Mouse (Mus musculus) liver, embryonic 14.5 days (tissue): ENCODE measurements around the gene Rassf4. TPM values are rescaled to one million over a fixed set of nuclear protein-coding genes. Genes with fewer than 3 reads are reported as not detected.

Source experiments
- ATAC-seq: fragments of 200-750 bp; cut with Nextera tagmentation; 2 replicates; pipeline ENCODE4 v1.8.0; 2017; ENCODE audit warnings: moderate number of reproducible peaks, mild to moderate bottlenecking, moderate library complexity; ENCODE audit not compliant: insufficient read depth
- DNase-seq, 3 experiments: peaks; one replicate each; pipeline ENCODE4 v3.0.0-alpha.2; 2012 to 2013; ENCODE audit warnings: low read depth in 3 of 3, low spot score in 3 of 3
- H3K27ac ChIP-seq: fragments of 300-500 bp; sonication (generic); 2 replicates; pipeline ENCODE4 v1.5.1; 2014; ENCODE audit warnings: moderate library complexity, mild to moderate bottlenecking, control low read depth, inconsistent platforms
- H3K27me3 ChIP-seq: fragments of 300-500 bp; sonication (generic); 2 replicates; pipeline ENCODE4 v1.6.1; 2014; ENCODE audit warnings: mild to moderate bottlenecking, low read length, moderate library complexity; ENCODE audit not compliant: control insufficient read depth, insufficient read depth
- H3K36me3 ChIP-seq: fragments of 300-500 bp; sonication (generic); replicated peaks from 2 replicates; pipeline ENCODE4 v1.6.1; 2014; ENCODE audit warnings: low read depth; ENCODE audit not compliant: control insufficient read depth, insufficient read depth
- H3K4me1 ChIP-seq, 2 experiments: fragments of 200-500 bp in 1 of 2; fragments of 300-500 bp in 1 of 2; sonication (generic) in 1 of 2; replicated peaks; 2 replicates each; pipeline ENCODE4 v1.6.1; 2012 to 2014; ENCODE audit warnings: antibody characterized with exemption in 1 of 2, inconsistent platforms in 1 of 2, low read length in 1 of 2; ENCODE audit not compliant: control insufficient read depth in 2 of 2, insufficient read depth in 2 of 2
- H3K4me2 ChIP-seq: fragments of 300-500 bp; sonication (generic); 2 replicates; pipeline ENCODE4 v1.6.1; 2014; ENCODE audit warnings: low read depth, mild to moderate bottlenecking, control low read depth, moderate library complexity
- H3K4me3 ChIP-seq, 2 experiments: fragments of 200-500 bp in 1 of 2; fragments of 300-500 bp in 1 of 2; sonication (generic) in 1 of 2; 2 replicates each; pipeline ENCODE4 v1.5.1; 2012 to 2014; ENCODE audit warnings: low read depth in 2 of 2, low read length in 2 of 2, mild to moderate bottlenecking in 2 of 2, control low read depth in 1 of 2, inconsistent platforms in 1 of 2, moderate library complexity in 1 of 2; ENCODE audit not compliant: insufficient read depth in 1 of 2
- H3K9ac ChIP-seq: fragments of 300-500 bp; sonication (generic); replicated peaks from 2 replicates; pipeline ENCODE4 v1.6.1; 2014; ENCODE audit warnings: mild to moderate bottlenecking, control low read depth, moderate library complexity
- H3K9me3 ChIP-seq: fragments of 300-500 bp; sonication (generic); 2 replicates; pipeline ENCODE4 v1.6.1; 2016; ENCODE audit warnings: low read length, mixed read lengths; ENCODE audit not compliant: control insufficient read depth
- CTCF ChIP-seq: IDR thresholded peaks from 2 replicates; pipeline ENCODE4 v1.5.1; 2016; ENCODE audit warnings: antibody characterized with exemption, low read depth, control low read depth
- EP300 ChIP-seq: IDR thresholded peaks from 2 replicates; pipeline ENCODE4 v1.6.1; 2016; ENCODE audit warnings: antibody characterized with exemption, low read depth
- WGBS: fragments of 180-500 bp; shearing (Covaris S2); extraction: QIAGEN DNeasy Blood & Tissue Kit; methylation state at CpG from one replicate; pipeline ENCODE4 v1.1.7; 2014; ENCODE audit not compliant: insufficient replicate concordance; 5-methylcytosine and 5-hydroxymethylcytosine counted together
- polyA plus RNA-seq, 2 experiments: library from polyadenylated mRNA; depleted of rRNA in 1 of 2; stranded (reverse) in 1 of 2; unstranded in 1 of 2; fragments of >200 nt; fragmentation: Nextera tagmentation in 1 of 2; extraction: Ambion mirVana in 1 of 2; gene quantifications; 2 replicates each; pipeline versions ENCODE4 v1.2.1 to v1.2.3; 2012 to 2014

Rassf4 gene
- polyA plus RNA-seq, 2 experiments, result 1.9 to 6.7 TPM

DNA sequence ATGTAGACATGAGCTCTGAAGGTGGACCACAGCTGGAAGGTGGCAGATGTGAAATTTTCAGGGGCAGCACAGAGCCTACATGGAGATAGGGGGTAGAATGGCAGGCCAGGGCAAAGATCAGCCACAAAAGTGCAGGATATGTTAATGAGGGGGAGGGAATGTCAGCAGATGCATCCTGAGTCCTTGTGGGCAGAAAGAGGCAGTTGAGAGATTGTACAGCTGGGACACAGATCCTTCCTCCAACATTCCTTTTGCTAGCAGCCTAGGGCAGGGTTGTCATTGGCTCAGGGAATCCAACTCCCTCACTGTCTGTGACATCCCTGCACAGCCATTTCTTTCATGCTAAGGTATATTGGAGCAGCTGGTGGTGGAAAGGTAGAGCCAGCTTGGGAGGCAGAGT lies 27.1 kb upstream of the Rassf4 start:
- no peaks in the 10 kb centered on the region for H3K4me1 ChIP-seq
- no peak for DNase-seq
- no peak overlapping the region for H3K27ac ChIP-seq
- no peak for ATAC-seq
- H3K4me2 ChIP-seq, result no peak overlapping the region
- H3K27me3 ChIP-seq, result no peaks in the 10 kb centered on the region
- no peaks in the 10 kb centered on the region for H3K36me3 ChIP-seq
- H3K4me3 ChIP-seq, result no peak overlapping the region
- no peak overlapping the region for H3K9ac ChIP-seq
- H3K9me3 ChIP-seq, result no peaks in the 10 kb centered on the region
- TF ChIP-seq CTCF (no peak), EP300 (no peak)

DNA sequence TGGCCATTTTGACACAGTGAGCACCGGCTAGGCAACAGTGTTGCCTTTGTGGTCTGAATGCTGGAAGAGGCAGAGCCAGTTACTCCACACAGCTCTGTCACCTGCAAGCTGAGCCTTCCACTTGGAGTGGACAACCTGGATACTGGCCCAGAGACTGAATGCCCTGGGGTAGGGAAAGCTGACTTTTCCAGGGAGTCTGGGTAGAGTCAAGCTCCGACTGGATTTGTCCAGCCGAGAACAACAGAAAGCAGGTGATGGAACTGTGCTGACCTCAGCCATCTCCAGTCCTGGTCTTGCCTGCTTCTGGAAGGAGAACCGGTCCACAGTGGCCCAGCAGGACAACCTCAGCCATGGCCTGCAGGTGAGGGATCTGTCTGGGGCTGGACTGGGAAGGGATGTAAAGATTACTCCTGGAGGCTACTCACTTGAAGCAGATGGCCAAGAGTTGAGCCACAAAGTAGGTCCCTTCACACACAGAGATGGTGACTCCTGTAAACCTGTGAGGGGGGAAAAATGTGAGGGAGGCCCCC lies 24.2 kb upstream of the Rassf4 start:
- no peaks in the 10 kb centered on the region for H3K27me3 ChIP-seq
- no peak overlapping the region for H3K4me2 ChIP-seq
- no peaks in the 10 kb centered on the region for H3K4me1 ChIP-seq
- no peak overlapping the region for H3K4me3 ChIP-seq
- H3K27ac ChIP-seq, result no peak overlapping the region
- H3K36me3 ChIP-seq, result no peaks in the 10 kb centered on the region
- no peaks in the 10 kb centered on the region for H3K9me3 ChIP-seq
- no peak for DNase-seq
- TF ChIP-seq CTCF (no peak), EP300 (no peak)
- no peak overlapping the region for H3K9ac ChIP-seq
- no peak for ATAC-seq
- 67% methylated on average over 4 of the region's 4 CpGs for WGBS

DNA sequence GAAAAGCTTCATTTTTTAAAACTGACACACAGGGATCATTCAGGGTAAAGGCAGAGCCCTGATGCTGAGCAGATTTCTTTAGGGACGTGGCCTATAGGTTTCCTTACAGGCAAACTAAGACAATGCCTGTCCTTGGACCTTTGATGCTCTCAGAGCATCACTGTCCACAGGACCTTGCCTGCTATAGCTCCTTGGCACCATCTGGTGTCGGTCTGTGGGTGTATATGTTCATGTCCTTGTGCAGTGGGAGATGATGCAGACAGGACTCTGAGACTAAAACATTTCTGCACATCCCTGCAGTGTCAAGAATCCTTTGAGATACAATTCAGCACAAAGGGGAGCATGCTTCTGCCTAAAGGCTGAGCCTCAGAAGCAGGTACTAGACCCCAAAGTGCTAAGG lies 23.7 kb upstream of the Rassf4 start:
- no peak overlapping the region for H3K9ac ChIP-seq
- H3K4me1 ChIP-seq, result no peaks in the 10 kb centered on the region
- H3K9me3 ChIP-seq, result no peaks in the 10 kb centered on the region
- H3K27ac ChIP-seq, result no peak overlapping the region
- peak in 1 of 3 experiments; percentile 43 for DNase-seq
- H3K27me3 ChIP-seq, result no peaks in the 10 kb centered on the region
- no peak for ATAC-seq
- H3K36me3 ChIP-seq, result no peaks in the 10 kb centered on the region
- no peak overlapping the region for H3K4me3 ChIP-seq
- WGBS, result 31% methylated on average over 2 of the region's 2 CpGs
- H3K4me2 ChIP-seq, result no peak overlapping the region
- TF ChIP-seq CTCF (peak; percentile 57), EP300 (no peak)

DNA sequence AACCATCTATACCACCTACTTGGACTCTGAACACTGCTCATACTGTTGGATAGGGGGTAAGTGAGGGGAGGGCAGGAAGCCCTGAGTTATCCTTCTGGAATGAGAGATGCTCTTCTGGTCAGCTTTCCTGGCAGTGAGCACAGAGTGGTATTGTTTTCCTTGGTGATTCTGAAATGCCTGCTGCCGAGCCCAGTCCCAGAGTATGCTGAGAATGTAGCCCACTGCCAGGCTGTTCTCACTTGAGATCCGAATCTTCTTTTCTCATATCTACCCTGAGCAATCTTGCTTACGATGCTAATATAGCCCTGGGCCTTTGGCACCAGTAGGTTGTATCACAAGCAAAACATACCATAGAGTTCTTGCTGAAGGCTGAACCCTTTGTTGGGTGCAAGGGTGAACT lies 20.6 kb upstream of the Rassf4 start:
- no peak overlapping the region for H3K4me3 ChIP-seq
- H3K4me1 ChIP-seq, result no peaks in the 10 kb centered on the region
- DNase-seq (no peak), ATAC-seq (no peak)
- no peaks in the 10 kb centered on the region for H3K27me3 ChIP-seq
- TF ChIP-seq EP300 (no peak), CTCF (no peak)
- H3K27ac ChIP-seq, result no peak overlapping the region
- H3K4me2 ChIP-seq, result no peak overlapping the region
- H3K9me3 ChIP-seq, result no peaks in the 10 kb centered on the region
- H3K9ac ChIP-seq, result no peak overlapping the region
- WGBS, result 68% methylated on average over 3 of the region's 3 CpGs
- H3K36me3 ChIP-seq, result no peaks in the 10 kb centered on the region

DNA sequence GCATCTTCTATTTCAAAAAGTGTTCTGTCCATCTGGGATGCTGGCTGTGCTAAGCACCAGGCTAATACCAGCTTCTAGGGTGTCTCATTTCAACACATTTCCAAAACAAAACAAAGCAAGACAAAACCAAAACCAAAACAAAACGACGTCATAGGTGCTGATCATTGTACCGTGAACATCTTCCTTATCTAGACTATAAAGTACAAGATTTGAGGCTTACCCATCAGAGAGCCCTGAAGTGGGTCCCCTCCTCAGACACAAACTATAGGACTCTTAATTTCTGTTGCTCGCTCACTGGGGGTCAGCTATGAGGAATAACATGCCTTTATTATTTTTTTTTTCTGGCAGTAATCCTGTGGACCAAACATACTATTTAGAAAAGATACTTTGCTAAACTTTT lies 19.9 kb upstream of the Rassf4 start:
- ATAC-seq, result no peak

More for the DNA sequence above, 19.9 kb upstream of the Rassf4 start:
- WGBS, result 60% methylated on average over 4 of the region's 4 CpGs
- Histone ChIP-seq H3K36me3 (no peaks in the 10 kb centered on the region), H3K4me2 (no peak overlapping the region), H3K9me3 (no peaks in the 10 kb centered on the region), H3K4me3 (no peak overlapping the region), H3K4me1 (no peaks in the 10 kb centered on the region), H3K27me3 (no peaks in the 10 kb centered on the region), H3K9ac (no peak overlapping the region), H3K27ac (no peak overlapping the region)
- TF ChIP-seq EP300, result no peak
- no peak for TF ChIP-seq CTCF
- no peak for DNase-seq
